Comparison of ENCODE assay signal across 10 mouse cellular contexts in genomic region chr10:80175536-80176269, GRCm38 (mm10). TPM values are rescaled to one million over a fixed set of nuclear protein-coding genes. Genes with fewer than 3 reads are reported as not detected.
DNase-seq lines count a peak whose midpoint lies in the region; TF ChIP-seq lines count a peak whose summit lies in the region.
"Had no signal": no experiment of that assay in that cellular context is flagged by ENCODE, and none has a peak within 500 bp of the region (broad histone marks: within the 10 kb centered on the region; RNA-seq: fewer than 3 reads in every experiment).

No protein-coding gene starts in this region.

- peak; percentile 86 for TF ChIP-seq CTCF in left cerebral cortex, adult 2 months (IDR thresholded peaks at IDR 0.05)

- intact Hi-C loops in left cerebral cortex, adult 2 months (cut with DNase I), result loop anchor here (1.0 to 10.0 kb wide), 2 partner anchors 70 to 199 kb away; no protein-coding TSS in a partner anchor
- intact Hi-C loops in left cerebral cortex, postnatal 25 days (cut with DNase I), result loop anchor here (1.0 to 10.0 kb wide), 3 partner anchors 52 to 199 kb away; partner anchors contain the start of gene Mum1

- H3K4me3 ChIP-seq in left cerebral cortex, adult 2 months, result no peak overlapping the region
- H3K4me3 ChIP-seq: embryonic facial prominence, embryonic 15.5 days; limb, embryonic 13.5 days had no signal

- DNase-seq in left cerebral cortex, adult 2 months (ENCODE audit: extremely low spot score in 1 of 2, low spot score in 2 of 2), result peak in 1 of 2 experiments; percentile 49
- DNase-seq in left cerebral cortex, postnatal 25 days (ENCODE audit: low spot score in 2 of 2), result no peak
- DNase-seq in MN1 (ENCODE audit: low spot score), result peak; percentile 56
- DNase-seq in embryo, embryonic 10 days (ENCODE audit: low spot score), result peak; percentile 76
- peak; percentile 35 for DNase-seq in kidney, adult 9 months
- peak; percentile 65 for DNase-seq in neural tube, embryonic 10.5 days (ENCODE audit: extremely low spot score, low spot score)
- DNase-seq in gastrocnemius, adult 8-10 months (ENCODE audit: low spot score in 2 of 2), result no peak
- DNase-seq in layer of hippocampus, adult 8-10 months (ENCODE audit: low spot score in 2 of 2), result no peak

- no peak overlapping the region for H3K27ac ChIP-seq in left cerebral cortex, adult 2 months
- H3K27ac ChIP-seq: embryonic facial prominence, embryonic 15.5 days; limb, embryonic 13.5 days had no signal

RNA-seq across cellular contexts. Expression of gene 1600002K03Rik, which starts 3.0 kb away (rescaled TPM):
- total RNA-seq in left cerebral cortex, adult 2 months (2021), result 1 to 10 TPM; 6.0 to 8.1 TPM
- total RNA-seq in left cerebral cortex, postnatal 25 days (2021), result 1 to 10 TPM; 6.7 to 7.6 TPM
- 1 to 10 TPM; 4.3 to 7.8 (median 6.9) TPM for total RNA-seq in gastrocnemius, adult 8-10 months (2022)
- 1 to 10 TPM; 1.8 to 9.0 (median 6.2) TPM for total RNA-seq in layer of hippocampus, adult 8-10 months (2022)

RNA-seq across cellular contexts. Expression of gene Efna2, which starts 3.6 kb away (rescaled TPM):
- 1 to 10 TPM; 6.8 to 7.2 TPM for total RNA-seq in left cerebral cortex, adult 2 months (2021)
- 1 to 10 TPM; 9.2 to 9.9 TPM for total RNA-seq in left cerebral cortex, postnatal 25 days (2021)
- total RNA-seq in gastrocnemius, adult 8-10 months (2022), result under 1 TPM; 0.19 to 0.48 (median 0.36) TPM
- 1 to 10 TPM; 7.4 to 8.3 (median 7.9) TPM for total RNA-seq in layer of hippocampus, adult 8-10 months (2022)

RNA-seq across cellular contexts. Expression of gene Cirbp, which starts 9.9 kb away (rescaled TPM):
- 10 to 100 TPM; 75.8 to 93.0 TPM for total RNA-seq in left cerebral cortex, adult 2 months (2021)
- 10 to 100 TPM; 77.3 to 90.1 TPM for total RNA-seq in left cerebral cortex, postnatal 25 days (2021)
- 10 to 100 TPM; 23.4 to 49.1 (median 31.4) TPM for total RNA-seq in gastrocnemius, adult 8-10 months (2022)
- 100 to 1,000 TPM in 2 of 4 experiments, 10 to 100 TPM in 2; 75.7 to 148 (median 96.4) TPM for total RNA-seq in layer of hippocampus, adult 8-10 months (2022)

RNA-seq across cellular contexts. Expression of gene Midn, which starts 27.6 kb away (rescaled TPM):
- 100 to 1,000 TPM in 1 of 2 experiments, 10 to 100 TPM in 1; 80.7 to 127 TPM for total RNA-seq in left cerebral cortex, adult 2 months (2021)
- total RNA-seq in left cerebral cortex, postnatal 25 days (2021), result 10 to 100 TPM; 74.3 to 98.7 TPM
- total RNA-seq in gastrocnemius, adult 8-10 months (2022), result 10 to 100 TPM; 20.8 to 36.0 (median 29.5) TPM
- total RNA-seq in layer of hippocampus, adult 8-10 months (2022), result 10 to 100 TPM; 47.2 to 63.6 (median 58.0) TPM

RNA-seq across cellular contexts. Expression of gene Cbarp, which starts 35.1 kb away (rescaled TPM):
- 100 to 1,000 TPM; 431 to 456 TPM for total RNA-seq in left cerebral cortex, adult 2 months (2021)
- 100 to 1,000 TPM; 487 TPM for total RNA-seq in left cerebral cortex, postnatal 25 days (2021)
- 1 to 10 TPM; 1.9 to 4.0 (median 2.9) TPM for total RNA-seq in gastrocnemius, adult 8-10 months (2022)
- 100 to 1,000 TPM; 295 to 345 (median 308) TPM for total RNA-seq in layer of hippocampus, adult 8-10 months (2022)

Comparison
In these comparisons a context has a peak if more than half of its experiments do, and no peak if none do; other contexts are left out.
1. DNase-seq: peak in MN1 (single experiment), embryo, embryonic 10 days (single experiment), kidney, adult 9 months (single experiment) and neural tube, embryonic 10.5 days (single experiment); none in left cerebral cortex, postnatal 25 days (0 of 2), gastrocnemius, adult 8-10 months (0 of 2) and layer of hippocampus, adult 8-10 months (0 of 2).
2. RNA of gene Efna2, which starts 3.6 kb away (total RNA-seq): 9.2 to 9.9 TPM in left cerebral cortex, postnatal 25 days, 7.4 to 8.3 TPM in layer of hippocampus, adult 8-10 months and 6.8 to 7.2 TPM in left cerebral cortex, adult 2 months; 0.19 to 0.48 TPM in gastrocnemius, adult 8-10 months; every median in the first group is over 4 times any median in the second.